Mouse (Mus musculus) bone marrow, adult 2 months (tissue): ENCODE results near the gene Prrc2c.

Experiments used
- CTCF ChIP-seq: fragments of 200-500 bp; IDR thresholded peaks from 2 replicates; pipeline ENCODE4 v1.5.1; 2011; ENCODE audit warnings: low read length, control low read depth; ENCODE audit not compliant: control insufficient read depth, insufficient read depth
- POLR2A ChIP-seq: fragments of 200-500 bp; IDR thresholded peaks from 2 replicates; pipeline ENCODE4 v1.6.1; 2011; ENCODE audit warnings: low read depth, mild to moderate bottlenecking, control low read depth, low read length, borderline replicate concordance; ENCODE audit not compliant: control insufficient read depth

GRCm38 (mm10) chr1:162783669-162784248 lies 43.4 kb upstream of the Prrc2c start:
- TF ChIP-seq CTCF (no peak), POLR2A (no peak)
